Mouse (Mus musculus) 416B (cell line): ENCODE measurements at regions not wholly inside any gene's neighbourhood (a gene's known extent, or its start where the extent isn't known, plus 50 kb on each side); places are given as distances from the start of the nearest gene placed in this dataset.
"Not testable (repeated sequence)": the region's sequence is repeated elsewhere in the genome, so short reads cannot be mapped to it uniquely, and the experiment has no call there.

Experiments
- DNase-seq: peaks from one replicate; pipeline ENCODE4 v3.0.0; 2011; ENCODE audit warnings: low read depth

DNA sequence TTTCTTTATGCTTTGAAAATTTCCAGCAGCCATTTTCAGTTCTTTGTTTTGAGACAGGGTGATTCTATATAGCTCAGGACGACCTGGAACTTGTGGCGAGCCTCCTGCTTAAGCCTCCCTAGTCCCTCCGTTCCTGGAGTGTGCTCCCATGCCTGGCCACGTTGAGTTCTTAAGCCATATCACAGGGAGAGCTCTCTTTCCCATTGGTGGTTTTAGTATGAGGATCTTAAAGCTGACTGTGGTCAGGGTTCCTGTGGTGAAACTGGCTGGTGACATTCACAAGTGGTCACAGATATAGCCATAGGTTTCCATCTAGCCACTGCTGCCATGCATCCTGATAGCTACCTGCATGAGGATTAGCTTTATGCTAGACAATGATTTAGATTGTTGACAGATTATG lies 109.1 kb upstream of the Gm5148 start:
- DNase-seq = peak; percentile 13

GRCm38 (mm10) chr3:37827546-37827945 lies 103.3 kb upstream of the Gm5148 start:
- DNase-seq = no peak

GRCm38 (mm10) chr3:37825602-37826001 lies 101.3 kb upstream of the Gm5148 start:
- DNase-seq = no peak

DNA sequence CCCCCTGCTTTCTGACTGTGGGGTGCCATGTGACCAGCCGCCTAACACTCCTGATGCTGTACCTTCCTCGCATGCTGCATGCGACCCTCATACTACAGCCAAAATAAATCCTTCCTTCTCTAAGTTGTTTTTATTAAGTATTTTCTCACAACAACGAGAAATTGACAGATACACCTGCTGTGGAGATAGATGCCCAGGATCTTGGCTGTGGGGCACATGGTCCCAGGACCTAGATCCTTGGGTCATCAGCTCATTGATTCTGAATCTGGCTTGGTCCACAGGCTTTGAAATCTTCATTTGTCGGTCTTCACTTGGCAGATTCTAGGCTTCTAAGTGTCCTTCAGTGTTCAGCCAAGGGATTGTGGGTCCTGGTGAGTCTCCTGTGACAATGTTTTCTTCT lies 100.4 kb upstream of the Gm5148 start:
- DNase-seq = no peak

GRCm38 (mm10) chr3:37819503-37819902 lies 95.2 kb upstream of the Gm5148 start:
- DNase-seq = no peak

DNA sequence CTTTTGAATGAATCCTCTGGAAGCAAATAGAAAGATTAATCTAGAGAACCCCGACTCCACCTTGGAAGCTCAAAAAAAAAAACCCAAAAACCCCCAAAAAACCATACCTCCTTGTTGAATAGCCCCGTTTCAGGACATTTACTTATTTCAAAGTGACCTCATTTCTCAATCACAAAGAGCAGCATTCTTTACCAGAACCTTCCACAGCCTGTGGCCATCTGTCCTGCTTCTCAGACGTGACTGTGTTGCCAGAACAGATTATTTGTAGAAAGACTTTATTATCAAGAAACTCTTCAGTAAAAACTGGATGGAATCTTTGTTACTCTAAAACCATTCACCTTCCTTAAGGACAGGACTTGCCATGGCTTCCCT lies 93.1 kb upstream of the Gm5148 start:
- DNase-seq = no peak

GRCm38 (mm10) chr3:37816781-37817433 lies 92.6 kb upstream of the Gm5148 start:
- DNase-seq = no peak

- no peak for DNase-seq
Observed at GRCm38 (mm10) chr3:37815771-37816170, 91.5 kb upstream of the Gm5148 start.

DNA sequence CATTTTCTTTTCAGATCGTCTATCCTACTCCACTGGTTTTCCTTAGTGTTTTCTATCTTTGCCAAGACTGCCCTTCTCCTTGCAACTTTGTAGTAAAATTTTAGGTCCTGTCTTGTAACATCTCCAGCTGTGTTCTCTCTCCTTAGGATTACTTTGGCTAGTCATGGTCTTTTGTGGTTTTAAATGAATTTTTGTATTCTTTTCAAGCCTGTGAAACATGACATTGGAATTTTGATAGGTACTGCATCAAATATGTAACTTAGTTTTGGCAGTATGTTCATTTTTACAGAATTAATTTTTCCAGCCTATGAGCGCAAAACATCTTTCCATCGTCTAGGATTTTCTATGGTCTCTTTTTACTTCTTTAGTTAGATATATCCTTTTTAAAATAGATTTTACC lies 88.6 kb upstream of the Gm5148 start:
- DNase-seq = no peak

DNA sequence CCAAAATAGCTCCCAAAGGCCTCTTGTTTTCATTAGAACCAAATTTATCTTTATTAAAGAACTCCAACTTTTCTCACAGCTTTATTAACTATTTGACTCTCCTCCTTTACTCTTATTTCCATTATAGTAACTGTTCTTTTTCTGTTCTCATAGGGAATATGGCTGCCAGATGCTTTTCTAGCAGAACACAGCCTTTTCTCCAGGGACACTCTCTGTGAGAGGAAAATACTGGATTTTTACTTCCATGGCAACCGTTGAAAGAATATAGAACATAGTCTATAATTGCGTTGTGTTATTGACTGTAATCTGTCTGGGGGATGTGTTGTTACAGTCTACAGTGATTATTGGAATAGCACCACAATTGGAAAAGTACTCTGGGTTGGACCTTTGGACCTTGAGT lies 87.1 kb upstream of the Gm5148 start:
- no peak for DNase-seq

GRCm38 (mm10) chr3:37810763-37811162 lies 86.5 kb upstream of the Gm5148 start:
- DNase-seq = no peak

GRCm38 (mm10) chr3:37805805-37806148 lies 81.5 kb upstream of the Gm5148 start:
- DNase-seq = peak; percentile 96

GRCm38 (mm10) chr3:37804941-37805804 lies 80.9 kb upstream of the Gm5148 start:
- no peak for DNase-seq

GRCm38 (mm10) chr3:37804261-37804660 lies 80.0 kb upstream of the Gm5148 start:
- peak; percentile 89 for DNase-seq

GRCm38 (mm10) chr3:37803781-37804180 lies 79.5 kb upstream of the Gm5148 start:
- DNase-seq = not testable (repeated sequence)

GRCm38 (mm10) chr3:37801551-37801950 lies 77.3 kb upstream of the Gm5148 start:
- no peak for DNase-seq

DNA sequence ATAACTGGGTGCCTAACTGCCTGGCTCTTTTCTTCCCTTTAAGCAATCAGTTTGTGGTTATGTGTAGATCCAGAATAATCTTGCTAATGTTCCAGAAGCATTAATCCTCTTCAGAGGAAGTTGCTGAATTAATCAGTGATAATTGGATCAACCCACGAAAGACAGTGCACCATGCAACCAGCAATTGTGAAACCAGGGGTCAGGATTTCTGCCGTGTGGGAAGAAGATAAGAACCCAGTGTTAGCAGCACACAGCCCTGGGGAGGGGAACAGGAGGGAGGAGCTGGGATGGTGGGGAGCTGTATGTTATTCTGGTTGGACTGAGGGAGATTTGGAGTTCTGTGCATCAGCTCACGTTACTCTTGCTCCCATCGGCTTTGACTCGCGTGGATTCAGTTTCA lies 75.5 kb upstream of the Gm5148 start:
- peak; percentile 18 for DNase-seq

DNA sequence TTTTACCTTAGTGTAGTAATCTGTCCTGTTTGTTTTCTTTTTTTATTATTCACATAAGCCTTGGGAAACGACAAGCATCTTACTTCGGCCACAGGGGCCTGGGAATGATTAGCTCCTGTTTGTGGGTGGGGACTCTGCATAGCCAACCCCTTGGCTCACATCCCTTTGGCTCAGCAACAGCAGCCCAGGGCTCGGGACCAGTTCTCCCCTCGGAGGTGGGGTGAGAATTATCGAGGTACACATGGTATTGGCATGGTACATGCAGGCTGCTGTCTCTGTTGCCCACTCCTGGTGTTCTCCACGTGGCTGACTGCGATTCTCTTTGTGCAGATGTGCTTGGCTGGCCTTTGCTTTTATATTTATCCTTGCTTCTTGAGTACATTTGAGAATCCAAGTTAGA lies 65.4 kb upstream of the Gm5148 start:
- DNase-seq = no peak

- no peak for DNase-seq
Observed at GRCm38 (mm10) chr3:37789143-37789697, 64.9 kb upstream of the Gm5148 start.

GRCm38 (mm10) chr3:37788366-37788765 lies 64.1 kb upstream of the Gm5148 start:
- no peak for DNase-seq

DNA sequence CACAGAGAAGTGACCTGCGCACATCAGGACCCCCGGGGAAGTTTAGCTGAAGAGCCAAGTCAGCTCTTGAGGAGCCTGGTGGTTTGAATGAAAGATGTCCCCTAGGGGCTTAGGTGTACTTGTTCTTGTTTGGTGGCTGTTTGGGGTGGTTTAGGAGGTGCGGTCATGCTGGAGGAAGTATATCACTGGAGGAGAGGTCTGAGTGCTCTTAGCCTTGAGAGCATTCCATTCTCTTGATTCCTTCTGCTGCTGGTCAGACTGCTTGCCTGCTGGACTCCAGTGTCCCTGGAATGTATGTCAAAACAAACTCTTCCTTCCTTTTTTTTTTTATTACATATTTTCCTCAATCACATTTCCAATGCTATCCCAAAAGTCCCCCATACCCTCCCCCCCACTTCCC lies 62.5 kb upstream of the Gm5148 start:
- DNase-seq = no peak

DNA sequence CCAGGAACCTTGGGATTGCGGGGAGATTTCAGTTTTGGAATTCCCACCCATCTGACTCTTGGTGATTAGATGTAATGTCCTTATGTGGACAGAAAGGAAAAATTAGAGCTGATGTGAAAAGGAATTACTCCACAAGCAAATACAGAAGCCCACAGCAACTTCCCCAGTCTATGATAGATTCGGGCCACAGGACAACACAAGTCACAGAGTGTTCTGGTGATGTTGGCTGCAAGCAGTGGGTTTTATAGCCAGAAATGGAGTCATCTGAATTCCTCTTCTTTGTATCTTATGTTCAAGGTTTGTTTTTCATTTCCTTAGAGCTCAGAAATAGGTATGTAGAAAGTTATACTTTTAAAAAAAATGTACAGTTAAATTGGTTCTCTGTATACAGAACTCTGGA lies 56.8 kb upstream of the Gm5148 start:
- DNase-seq = no peak

DNA sequence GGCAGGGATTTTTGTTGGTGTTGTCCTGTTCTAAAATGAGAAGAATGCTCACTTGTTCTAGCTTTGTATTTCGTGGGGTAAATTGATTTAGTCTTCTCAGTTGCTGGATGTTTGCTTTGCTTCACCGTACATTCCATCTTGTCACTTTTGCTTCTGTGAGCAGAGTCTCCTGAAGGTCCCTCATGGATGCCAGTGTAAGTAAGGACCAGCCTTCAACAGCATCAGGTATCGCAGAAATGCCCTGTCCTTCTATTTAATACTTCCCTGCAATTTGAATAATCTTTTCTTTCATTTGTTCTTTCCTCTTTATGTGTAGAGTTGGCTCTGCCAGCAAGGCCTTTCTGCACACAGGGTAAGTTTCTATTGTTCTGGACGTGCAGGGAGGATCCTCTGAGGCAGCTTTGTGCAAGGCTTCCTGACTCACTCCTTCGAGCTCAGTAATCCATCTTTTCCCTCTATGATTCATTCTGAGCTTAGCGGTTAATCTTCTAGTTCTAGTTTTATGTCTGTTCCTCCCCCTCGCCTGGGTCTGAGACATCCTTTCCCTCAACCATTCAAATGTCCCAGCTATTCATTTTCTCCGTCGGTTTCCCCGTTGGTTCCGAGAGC lies 55.7 kb upstream of the Gm5148 start:
- no peak for DNase-seq
